Mouse (Mus musculus): ENCODE measurements around the gene Gm44805. TPM values are rescaled to one million over a fixed set of nuclear protein-coding genes. Genes with fewer than 3 reads are reported as not detected.

The Gm44805 gene
- polyA plus RNA-seq, 1 experiment from 2014 or later, result not detected

DNA sequence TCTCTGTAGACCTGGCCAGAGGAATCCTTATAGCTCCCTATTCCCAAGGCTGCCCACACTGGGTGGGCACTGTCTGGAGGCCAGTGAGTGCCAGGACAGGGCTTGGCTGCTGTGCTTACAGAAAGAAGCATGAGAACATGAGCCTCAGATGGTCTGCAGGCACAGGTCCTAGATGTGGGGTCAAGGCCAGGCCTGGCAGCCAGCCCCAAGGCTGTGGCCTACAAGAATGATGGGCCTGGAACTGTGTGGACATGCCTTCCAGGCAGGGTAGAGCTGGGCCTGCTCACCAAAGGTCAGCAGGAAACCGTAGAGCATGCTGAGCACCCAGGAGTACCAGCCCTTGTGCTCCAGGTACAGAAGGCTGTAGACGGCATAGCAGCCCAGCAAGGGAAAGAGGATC is 46.6 kb downstream of the Gm44805 start:
- Histone ChIP-seq H3K27ac (replicated peaks; ENCODE audit: low read depth, low read length) (no peak overlapping the region), H3K4me3 (ENCODE audit: low read depth, low read length) (no peak overlapping the region), H3K4me2 (ENCODE audit: low read depth, severe bottlenecking) (no peak overlapping the region), H3K27me3 (ENCODE audit: control insufficient read depth, insufficient read depth, low read length) (no peaks in the 10 kb centered on the region), H3K9ac (ENCODE audit: low read length) (no peak overlapping the region), H3K36me3 (ENCODE audit: control insufficient read depth, insufficient read depth, low read length) (peaks cover 35% of the 10 kb centered on the region), H3K9me3 (ENCODE audit: control insufficient read depth, low read length) (no peaks in the 10 kb centered on the region), H3K4me1 (ENCODE audit: control insufficient read depth, insufficient read depth, low read length) (0 out of 2 replicates have a peak, but pooled peaks cover 2% of the 10 kb centered on the region)
- ATAC-seq (ENCODE audit: insufficient number of reproducible peaks, low FRiP score, low TSS enrichment, low read depth), result no peak
- DNase-seq (ENCODE audit: low spot score), result no peak
- WGBS, result 91% methylated on average over 2 of the region's 2 CpGs

DNA sequence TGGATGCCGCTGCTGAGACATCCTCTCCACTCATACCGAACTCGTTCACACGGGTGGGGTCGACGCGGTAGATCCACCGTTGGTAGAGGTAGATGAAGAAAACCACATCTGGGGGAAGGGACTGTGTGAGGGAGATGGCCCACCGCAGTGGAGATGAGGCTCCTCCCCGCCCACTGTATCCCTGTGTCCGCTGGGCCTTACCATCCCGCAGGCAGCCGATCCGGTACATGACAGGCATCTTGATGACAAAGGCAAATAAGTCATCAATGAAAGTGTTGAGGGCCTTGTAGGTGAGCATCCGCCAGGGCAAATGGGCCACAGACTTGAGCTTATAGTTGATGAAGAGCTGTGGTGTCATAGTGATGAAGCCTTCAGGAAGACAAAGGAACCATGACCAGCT is 47.4 kb downstream of the Gm44805 start:
- Histone ChIP-seq H3K4me1 (ENCODE audit: control insufficient read depth, insufficient read depth, low read length) (0 out of 2 replicates have a peak, but pooled peaks cover 2% of the 10 kb centered on the region), H3K4me2 (ENCODE audit: low read depth, severe bottlenecking) (no peak overlapping the region), H3K27ac (replicated peaks; ENCODE audit: low read depth, low read length) (no peak overlapping the region), H3K9me3 (ENCODE audit: control insufficient read depth, low read length) (no peaks in the 10 kb centered on the region), H3K36me3 (ENCODE audit: control insufficient read depth, insufficient read depth, low read length) (peaks cover 35% of the 10 kb centered on the region), H3K4me3 (ENCODE audit: low read depth, low read length) (no peak overlapping the region), H3K27me3 (ENCODE audit: control insufficient read depth, insufficient read depth, low read length) (no peaks in the 10 kb centered on the region), H3K9ac (ENCODE audit: low read length) (no peak overlapping the region)
- DNase-seq (ENCODE audit: low spot score), result no peak
- WGBS, result 90% methylated on average over 15 of the region's 15 CpGs
- ATAC-seq (ENCODE audit: insufficient number of reproducible peaks, low FRiP score, low TSS enrichment, low read depth), result no peak

DNA sequence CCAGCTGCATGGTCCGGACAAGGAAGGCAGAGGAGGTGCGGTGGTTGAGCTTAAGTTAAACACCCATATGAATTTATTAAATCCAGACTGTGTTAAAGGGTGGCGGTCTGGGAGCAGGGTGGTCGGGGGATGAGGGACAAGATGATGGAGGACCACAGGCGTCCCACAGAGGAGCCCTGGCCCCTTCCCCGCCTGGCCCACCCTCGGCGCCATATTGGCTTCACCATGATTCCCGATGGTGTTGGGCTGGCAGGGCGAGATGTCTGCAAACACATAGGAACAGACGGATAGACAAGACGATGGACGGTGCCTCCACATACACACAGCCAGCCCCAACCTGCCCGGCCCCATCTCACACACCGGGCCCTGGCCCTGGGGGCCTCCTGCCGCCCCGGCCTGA is 48.0 kb downstream of the Gm44805 start:
- Histone ChIP-seq H3K4me2 (ENCODE audit: low read depth, severe bottlenecking) (no peak overlapping the region), H3K9me3 (ENCODE audit: control insufficient read depth, low read length) (no peaks in the 10 kb centered on the region), H3K27ac (replicated peaks; ENCODE audit: low read depth, low read length) (no peak overlapping the region), H3K27me3 (ENCODE audit: control insufficient read depth, insufficient read depth, low read length) (no peaks in the 10 kb centered on the region), H3K36me3 (ENCODE audit: control insufficient read depth, insufficient read depth, low read length) (peaks cover 29% of the 10 kb centered on the region), H3K9ac (ENCODE audit: low read length) (no peak overlapping the region), H3K4me1 (ENCODE audit: control insufficient read depth, insufficient read depth, low read length) (0 out of 2 replicates have a peak, but pooled peaks cover 2% of the 10 kb centered on the region), H3K4me3 (ENCODE audit: low read depth, low read length) (no peak overlapping the region)
- WGBS, result 96% methylated on average over 17 of the region's 17 CpGs
- no peak for DNase-seq (ENCODE audit: low spot score)
- ATAC-seq (ENCODE audit: insufficient number of reproducible peaks, low FRiP score, low TSS enrichment, low read depth), result no peak

DNA sequence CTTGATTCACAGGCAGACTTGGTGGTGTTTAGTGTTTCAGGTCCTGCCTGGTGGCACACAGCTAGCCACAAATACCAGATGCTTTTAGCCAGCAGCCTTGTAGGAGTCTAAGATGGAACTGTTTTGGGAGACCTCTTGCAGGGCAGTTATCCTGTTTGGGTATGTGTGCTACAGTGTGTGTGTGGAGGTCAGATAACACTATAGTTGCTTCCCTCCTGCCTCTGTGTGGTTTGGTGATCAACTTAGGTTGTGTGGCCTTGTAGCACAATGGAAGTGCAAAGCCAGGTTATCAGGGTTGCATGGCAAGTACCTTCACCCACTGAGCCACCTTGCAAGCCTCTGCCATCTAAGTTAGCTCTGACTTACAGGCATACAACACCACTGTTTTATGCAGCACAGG is 48.5 kb downstream of the Gm44805 start:
- H3K4me2 ChIP-seq (ENCODE audit: low read depth, severe bottlenecking), result no peak overlapping the region
- no peak overlapping the region for H3K9ac ChIP-seq (ENCODE audit: low read length)
- peaks cover 29% of the 10 kb centered on the region for H3K36me3 ChIP-seq (ENCODE audit: control insufficient read depth, insufficient read depth, low read length)
- 0 out of 2 replicates have a peak, but pooled peaks cover 2% of the 10 kb centered on the region for H3K4me1 ChIP-seq (ENCODE audit: control insufficient read depth, insufficient read depth, low read length)
- no peak for DNase-seq (ENCODE audit: low spot score)
- H3K27ac ChIP-seq (replicated peaks; ENCODE audit: low read depth, low read length), result no peak overlapping the region
- no peaks in the 10 kb centered on the region for H3K27me3 ChIP-seq (ENCODE audit: control insufficient read depth, insufficient read depth, low read length)
- no peak overlapping the region for H3K4me3 ChIP-seq (ENCODE audit: low read depth, low read length)
- no peaks in the 10 kb centered on the region for H3K9me3 ChIP-seq (ENCODE audit: control insufficient read depth, low read length)
- no peak for ATAC-seq (ENCODE audit: insufficient number of reproducible peaks, low FRiP score, low TSS enrichment, low read depth)

DNA sequence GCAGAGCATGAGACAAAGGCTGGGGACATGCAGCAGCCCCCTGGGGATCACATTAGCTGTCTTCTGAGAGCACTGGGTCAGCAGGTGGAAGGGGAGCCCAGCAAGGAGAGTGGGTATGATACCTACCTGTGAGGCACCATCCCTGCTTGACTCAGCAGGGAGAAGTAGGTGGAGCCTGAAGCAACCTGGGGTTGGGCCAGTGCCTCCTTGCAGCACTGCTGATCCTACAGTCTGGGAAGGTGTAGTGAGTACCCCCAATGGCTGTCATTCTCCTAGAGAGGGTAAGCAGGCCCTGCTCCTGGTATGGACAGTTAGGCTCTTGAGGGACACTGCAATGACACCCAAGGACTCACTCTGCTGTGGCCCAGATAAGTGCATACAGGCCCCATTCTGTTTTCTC is 48.9 kb downstream of the Gm44805 start:
- DNase-seq (ENCODE audit: low spot score) (no peak), ATAC-seq (ENCODE audit: insufficient number of reproducible peaks, low FRiP score, low TSS enrichment, low read depth) (no peak)
- Histone ChIP-seq H3K27ac (replicated peaks; ENCODE audit: low read depth, low read length) (no peak overlapping the region), H3K4me3 (ENCODE audit: low read depth, low read length) (no peak overlapping the region), H3K4me2 (ENCODE audit: low read depth, severe bottlenecking) (no peak overlapping the region), H3K27me3 (ENCODE audit: control insufficient read depth, insufficient read depth, low read length) (no peaks in the 10 kb centered on the region), H3K36me3 (ENCODE audit: control insufficient read depth, insufficient read depth, low read length) (peaks cover 28% of the 10 kb centered on the region), H3K4me1 (ENCODE audit: control insufficient read depth, insufficient read depth, low read length) (0 out of 2 replicates have a peak, but pooled peaks cover 2% of the 10 kb centered on the region), H3K9me3 (ENCODE audit: control insufficient read depth, low read length) (no peaks in the 10 kb centered on the region), H3K9ac (ENCODE audit: low read length) (no peak overlapping the region)

DNA sequence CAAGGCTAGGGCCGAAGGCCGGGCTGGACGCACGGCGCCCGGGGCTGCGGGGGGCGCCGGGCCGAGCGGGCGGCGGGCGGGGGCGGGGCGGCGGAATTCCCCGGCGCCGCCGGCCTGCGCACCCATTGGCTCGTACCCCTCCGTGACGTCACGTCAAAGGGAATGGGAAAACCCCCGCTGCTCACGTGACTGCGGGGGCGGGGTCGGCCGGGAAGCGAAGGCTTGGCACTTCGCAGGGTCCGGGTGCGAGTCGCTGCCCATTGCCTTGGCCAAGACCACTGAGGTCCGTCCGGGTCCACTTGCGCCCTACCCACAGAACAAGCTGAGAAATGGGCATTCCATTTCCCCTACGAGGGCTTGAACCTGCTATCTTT is 51.9 kb downstream of the Gm44805 start, which contains the start of gene Relb:
TSS of gene Relb (minus strand) at position 78 of the 374 bp plus-strand sequence.
- H3K4me3 ChIP-seq (ENCODE audit: low read depth, low read length), result peak within 1 kb of the TSS; percentile 61
- DNase-seq (ENCODE audit: low spot score) (peak; percentile 92), ATAC-seq (ENCODE audit: insufficient number of reproducible peaks, low FRiP score, low TSS enrichment, low read depth) (no peak; the same call in none of the 2 replicates)
- peak within 1 kb of the TSS; percentile 90 for H3K4me2 ChIP-seq (ENCODE audit: low read depth, severe bottlenecking)
- WGBS, result under 1% methylated on average over 27 of the region's 41 CpGs
- no peaks in the 10 kb centered on the region for H3K27me3 ChIP-seq (ENCODE audit: control insufficient read depth, insufficient read depth, low read length)
- H3K27ac ChIP-seq (replicated peaks; ENCODE audit: low read depth, low read length), result peak within 1 kb of the TSS; percentile 59; the same call in 1 of the 2 replicates
- H3K9me3 ChIP-seq (ENCODE audit: control insufficient read depth, low read length), result no peaks in the 10 kb centered on the region
- H3K4me1 ChIP-seq (ENCODE audit: control insufficient read depth, insufficient read depth, low read length), result 0 out of 2 replicates have a peak, but pooled peaks cover 2% of the 10 kb centered on the region
- peak within 1 kb of the TSS; percentile 35 for H3K9ac ChIP-seq (ENCODE audit: low read length)
- H3K36me3 ChIP-seq (ENCODE audit: control insufficient read depth, insufficient read depth, low read length), result peaks cover 9% of the 10 kb centered on the region; the same call in 1 of the 2 replicates

DNA sequence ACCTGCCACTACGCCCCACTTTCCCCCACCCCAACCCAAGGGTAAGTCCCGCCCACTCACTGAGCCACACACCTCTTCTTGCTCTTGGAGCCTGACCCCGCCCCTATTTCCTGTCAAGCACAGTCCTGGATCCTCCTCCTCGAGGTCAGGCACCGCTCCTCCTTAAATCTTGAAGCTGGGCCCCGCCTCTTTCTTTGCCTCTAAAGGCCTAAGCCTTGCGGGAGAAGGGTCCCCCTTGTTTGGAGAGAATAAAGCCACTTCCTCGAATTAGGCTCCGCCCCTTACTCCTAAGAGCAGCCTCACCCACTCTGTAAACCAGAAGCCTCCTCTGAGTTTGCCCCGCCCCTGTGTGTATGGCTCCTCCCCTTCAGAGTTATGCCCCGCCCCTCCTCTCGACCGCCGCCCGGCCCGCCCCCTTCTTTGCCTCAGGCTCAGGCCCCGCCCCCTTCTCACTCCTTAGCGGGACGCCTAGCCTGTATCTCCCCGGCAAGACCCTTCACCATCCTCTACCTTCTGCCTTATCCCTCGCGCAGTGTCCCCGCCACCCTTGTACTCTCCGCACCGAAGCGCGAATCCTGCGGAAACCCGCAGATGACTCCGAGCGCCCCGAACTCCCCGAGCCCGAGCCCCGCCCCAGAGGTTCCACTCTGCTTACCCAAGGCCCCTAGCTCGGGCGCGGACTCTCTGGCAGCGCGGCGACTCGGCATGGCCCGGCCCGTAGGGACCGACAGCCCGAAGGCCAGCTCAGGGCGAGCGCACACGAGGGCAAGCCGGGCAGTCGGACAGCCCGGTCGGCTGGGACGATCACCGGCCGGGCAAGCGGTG is 52.5 kb downstream of the Gm44805 start:
- peak; percentile 90 for ATAC-seq (ENCODE audit: insufficient number of reproducible peaks, low FRiP score, low TSS enrichment, low read depth)
- Histone ChIP-seq H3K4me2 (ENCODE audit: low read depth, severe bottlenecking) (peak overlapping the region; percentile 90), H3K4me1 (ENCODE audit: control insufficient read depth, insufficient read depth, low read length) (0 out of 2 replicates have a peak, but pooled peaks cover 2% of the 10 kb centered on the region), H3K4me3 (ENCODE audit: low read depth, low read length) (peak overlapping the region; percentile 61), H3K27ac (replicated peaks; ENCODE audit: low read depth, low read length) (peak overlapping the region; percentile 59; the same call in 1 of the 2 replicates), H3K9ac (ENCODE audit: low read length) (peak overlapping the region; percentile 35), H3K9me3 (ENCODE audit: control insufficient read depth, low read length) (no peaks in the 10 kb centered on the region), H3K36me3 (ENCODE audit: control insufficient read depth, insufficient read depth, low read length) (peaks cover 7% of the 10 kb centered on the region; the same call in 1 of the 2 replicates), H3K27me3 (ENCODE audit: control insufficient read depth, insufficient read depth, low read length) (no peaks in the 10 kb centered on the region)
- WGBS, result 2% methylated on average over 56 of the region's 57 CpGs
- DNase-seq (ENCODE audit: low spot score), result peak; percentile 92

DNA sequence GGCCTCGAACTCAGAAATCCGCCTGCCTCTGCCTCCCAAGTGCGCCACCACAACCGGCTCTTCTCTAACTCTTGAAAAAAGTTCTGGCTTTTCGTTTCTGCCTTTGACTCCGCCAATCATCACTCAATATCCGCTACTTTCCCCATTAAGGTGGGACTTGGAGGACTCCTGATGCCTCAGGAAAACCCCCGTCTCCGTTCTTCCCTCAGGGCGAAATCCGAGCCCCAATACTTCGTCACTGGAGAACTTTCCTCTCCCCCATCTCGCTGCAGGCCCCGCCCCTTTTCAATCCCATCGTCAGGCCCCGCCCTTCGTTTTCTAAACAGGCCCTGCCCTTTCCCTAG is 53.1 kb downstream of the Gm44805 start:
- Histone ChIP-seq H3K4me2 (ENCODE audit: low read depth, severe bottlenecking) (peak overlapping the region; percentile 90), H3K4me3 (ENCODE audit: low read depth, low read length) (peak overlapping the region; percentile 61), H3K27ac (replicated peaks; ENCODE audit: low read depth, low read length) (0 out of 2 replicates have a peak overlapping the region, but pooled peaks have one; percentile 14), H3K36me3 (ENCODE audit: control insufficient read depth, insufficient read depth, low read length) (peaks cover 7% of the 10 kb centered on the region; the same call in 1 of the 2 replicates), H3K9ac (ENCODE audit: low read length) (0 out of 2 replicates have a peak overlapping the region, but pooled peaks have one; percentile 17), H3K27me3 (ENCODE audit: control insufficient read depth, insufficient read depth, low read length) (no peaks in the 10 kb centered on the region), H3K9me3 (ENCODE audit: control insufficient read depth, low read length) (no peaks in the 10 kb centered on the region), H3K4me1 (ENCODE audit: control insufficient read depth, insufficient read depth, low read length) (0 out of 2 replicates have a peak, but pooled peaks cover 2% of the 10 kb centered on the region)
- WGBS, result 14% methylated on average over 17 of the region's 17 CpGs
- ATAC-seq (ENCODE audit: insufficient number of reproducible peaks, low FRiP score, low TSS enrichment, low read depth), result peak; percentile 2; the same call in 1 of the 2 replicates
- peak; percentile 86 for DNase-seq (ENCODE audit: low spot score)

Data from limb, embryonic 11.5 days (tissue).